Mouse (Mus musculus) hindbrain, embryonic 13.5 days (tissue): ENCODE results near the gene St3gal6. TPM values are rescaled to one million over a fixed set of nuclear protein-coding genes. Genes with fewer than 3 reads are reported as not detected.
"Not testable (repeated sequence)": the region's sequence is repeated elsewhere in the genome, so short reads cannot be mapped to it uniquely, and the experiment has no call there.

ENCODE experiments used
- ATAC-seq: fragments of 200-750 bp; cut with Nextera tagmentation; 2 replicates; pipeline ENCODE4 v1.8.0; 2017; ENCODE audit warnings: moderate TSS enrichment; ENCODE audit not compliant: low FRiP score
- H3K27ac ChIP-seq: fragments of 300-500 bp; sonication (generic); 2 replicates; pipeline ENCODE4 v1.5.1; 2015; ENCODE audit warnings: inconsistent platforms, mild to moderate bottlenecking, moderate library complexity
- H3K27me3 ChIP-seq: fragments of 300-500 bp; sonication (generic); 2 replicates; pipeline ENCODE4 v1.6.1; 2015; ENCODE audit warnings: mild to moderate bottlenecking, inconsistent platforms
- H3K36me3 ChIP-seq: fragments of 300-500 bp; sonication (generic); 2 replicates; pipeline ENCODE4 v1.6.1; 2015; ENCODE audit warnings: mild to moderate bottlenecking, inconsistent platforms
- H3K4me1 ChIP-seq: fragments of 300-500 bp; sonication (generic); replicated peaks from 2 replicates; pipeline ENCODE4 v1.6.1; 2015; ENCODE audit warnings: inconsistent platforms
- H3K4me2 ChIP-seq: fragments of 300-500 bp; sonication (generic); 2 replicates; pipeline ENCODE4 v1.6.1; 2015; ENCODE audit warnings: inconsistent platforms, mild to moderate bottlenecking, moderate library complexity
- H3K4me3 ChIP-seq: fragments of 300-500 bp; sonication (generic); 2 replicates; pipeline ENCODE4 v1.5.1; 2015; ENCODE audit warnings: mild to moderate bottlenecking, inconsistent platforms
- H3K9ac ChIP-seq: fragments of 300-500 bp; sonication (generic); 2 replicates; pipeline ENCODE4 v1.6.1; 2015; ENCODE audit warnings: mild to moderate bottlenecking, inconsistent platforms
- H3K9me3 ChIP-seq: fragments of 300-500 bp; sonication (generic); 2 replicates; pipeline ENCODE4 v1.6.1; 2016; ENCODE audit warnings: inconsistent platforms
- WGBS: fragments of 180-500 bp; shearing (Covaris S2); methylation state at CpG from one replicate; pipeline ENCODE4 v1.1.7; 2015; 5-methylcytosine and 5-hydroxymethylcytosine counted together
- polyA plus RNA-seq: library from polyadenylated mRNA; unstranded; fragments of >200 nt; fragmentation: Nextera tagmentation; extraction: Ambion mirVana; gene quantifications from 2 replicates; pipeline ENCODE4 v1.2.1, GENCODE M21; 2015

The St3gal6 gene
- polyA plus RNA-seq, 1 experiment from 2014 or later = 12.7 TPM

GRCm38 (mm10) chr16:58465412-58465811, 58.6 kb downstream of the St3gal6 start:
- no peak overlapping the region for H3K27ac ChIP-seq
- peaks cover 56% of the 10 kb centered on the region for H3K36me3 ChIP-seq
- no peak overlapping the region for H3K4me3 ChIP-seq
- no peak overlapping the region for H3K4me2 ChIP-seq
- H3K9ac ChIP-seq = no peak overlapping the region
- ATAC-seq = no peak
- no peaks in the 10 kb centered on the region for H3K27me3 ChIP-seq
- no peaks in the 10 kb centered on the region for H3K4me1 ChIP-seq
- no peaks in the 10 kb centered on the region for H3K9me3 ChIP-seq
- 96% methylated on average over 9 of the region's 9 CpGs for WGBS

GRCm38 (mm10) chr16:58464051-58464450, 60.0 kb downstream of the St3gal6 start:
- H3K4me3 ChIP-seq = no peak overlapping the region
- ATAC-seq = no peak
- H3K9me3 ChIP-seq = no peaks in the 10 kb centered on the region
- H3K4me1 ChIP-seq = no peaks in the 10 kb centered on the region
- H3K27ac ChIP-seq = no peak overlapping the region
- no peak overlapping the region for H3K4me2 ChIP-seq
- 96% methylated on average over 14 of the region's 14 CpGs for WGBS
- H3K9ac ChIP-seq = no peak overlapping the region
- peaks cover 66% of the 10 kb centered on the region for H3K36me3 ChIP-seq
- no peaks in the 10 kb centered on the region for H3K27me3 ChIP-seq

GRCm38 (mm10) chr16:58462519-58462918, 61.5 kb downstream of the St3gal6 start:
- H3K4me3 ChIP-seq = no peak overlapping the region
- no peak for ATAC-seq
- 96% methylated on average over 2 of the region's 2 CpGs for WGBS
- no peak overlapping the region for H3K9ac ChIP-seq
- H3K27ac ChIP-seq = no peak overlapping the region
- peaks cover 71% of the 10 kb centered on the region for H3K36me3 ChIP-seq
- no peaks in the 10 kb centered on the region for H3K9me3 ChIP-seq
- no peaks in the 10 kb centered on the region for H3K27me3 ChIP-seq
- H3K4me1 ChIP-seq = no peaks in the 10 kb centered on the region
- H3K4me2 ChIP-seq = no peak overlapping the region

- Histone ChIP-seq H3K9ac (no peak overlapping the region), H3K4me3 (no peak overlapping the region), H3K27me3 (no peaks in the 10 kb centered on the region), H3K36me3 (peaks cover 66% of the 10 kb centered on the region), H3K9me3 (no peaks in the 10 kb centered on the region), H3K4me1 (no peaks in the 10 kb centered on the region), H3K27ac (no peak overlapping the region), H3K4me2 (no peak overlapping the region)
- WGBS = 96% methylated on average over 2 of the region's 2 CpGs
- ATAC-seq = no peak
Measured at GRCm38 (mm10) chr16:58461856-58462518, 62.1 kb downstream of the St3gal6 start.

- Histone ChIP-seq H3K27me3 (no peaks in the 10 kb centered on the region), H3K4me1 (no peaks in the 10 kb centered on the region), H3K4me2 (no peak overlapping the region), H3K9me3 (no peaks in the 10 kb centered on the region), H3K27ac (no peak overlapping the region), H3K36me3 (peaks cover 56% of the 10 kb centered on the region), H3K4me3 (no peak overlapping the region), H3K9ac (no peak overlapping the region)
- WGBS = 92% methylated on average over 10 of the region's 10 CpGs
- ATAC-seq = no peak
Measured at GRCm38 (mm10) chr16:58460386-58460785, 63.7 kb downstream of the St3gal6 start.

- not testable (repeated sequence) for H3K4me1 ChIP-seq, H3K9me3 ChIP-seq, H3K9ac ChIP-seq, H3K4me3 ChIP-seq, ATAC-seq, H3K27ac ChIP-seq, H3K27me3 ChIP-seq, H3K4me2 ChIP-seq
- H3K36me3 ChIP-seq = peaks cover 52% of the 10 kb centered on the region
- 47% methylated on average over 3 of the region's 3 CpGs for WGBS
Measured at GRCm38 (mm10) chr16:58459966-58460365, 64.1 kb downstream of the St3gal6 start.

GRCm38 (mm10) chr16:58456991-58457390, 67.1 kb downstream of the St3gal6 start:
- Histone ChIP-seq H3K36me3 (peaks cover 40% of the 10 kb centered on the region), H3K4me1 (no peaks in the 10 kb centered on the region), H3K9ac (no peak overlapping the region), H3K27ac (no peak overlapping the region), H3K4me3 (no peak overlapping the region), H3K9me3 (no peaks in the 10 kb centered on the region), H3K4me2 (no peak overlapping the region), H3K27me3 (no peaks in the 10 kb centered on the region)
- WGBS = 90% methylated on average over 6 of the region's 6 CpGs
- ATAC-seq = no peak

- H3K9me3 ChIP-seq = no peaks in the 10 kb centered on the region
- 91% methylated on average over 5 of the region's 5 CpGs for WGBS
- no peaks in the 10 kb centered on the region for H3K27me3 ChIP-seq
- no peaks in the 10 kb centered on the region for H3K4me1 ChIP-seq
- no peak overlapping the region for H3K9ac ChIP-seq
- no peak overlapping the region for H3K4me2 ChIP-seq
- no peak for ATAC-seq
- no peak overlapping the region for H3K27ac ChIP-seq
- peaks cover 43% of the 10 kb centered on the region for H3K36me3 ChIP-seq
- no peak overlapping the region for H3K4me3 ChIP-seq
Measured at GRCm38 (mm10) chr16:58456445-58456844, 67.6 kb downstream of the St3gal6 start.

GRCm38 (mm10) chr16:58455118-58455517, 68.9 kb downstream of the St3gal6 start:
- no peak for ATAC-seq
- H3K4me1 ChIP-seq = no peaks in the 10 kb centered on the region
- H3K4me2 ChIP-seq = no peak overlapping the region
- H3K9me3 ChIP-seq = no peaks in the 10 kb centered on the region
- no peak overlapping the region for H3K27ac ChIP-seq
- H3K9ac ChIP-seq = no peak overlapping the region
- no peaks in the 10 kb centered on the region for H3K27me3 ChIP-seq
- H3K36me3 ChIP-seq = peaks cover 37% of the 10 kb centered on the region
- 88% methylated on average over 5 of the region's 5 CpGs for WGBS
- H3K4me3 ChIP-seq = no peak overlapping the region

GRCm38 (mm10) chr16:58454617-58455016, 69.4 kb downstream of the St3gal6 start:
- 81% methylated on average over 8 of the region's 8 CpGs for WGBS
- H3K27me3 ChIP-seq = no peaks in the 10 kb centered on the region
- no peaks in the 10 kb centered on the region for H3K4me1 ChIP-seq
- no peak for ATAC-seq
- H3K4me3 ChIP-seq = no peak overlapping the region
- H3K9me3 ChIP-seq = no peaks in the 10 kb centered on the region
- H3K4me2 ChIP-seq = no peak overlapping the region
- no peak overlapping the region for H3K27ac ChIP-seq
- peaks cover 37% of the 10 kb centered on the region for H3K36me3 ChIP-seq
- H3K9ac ChIP-seq = no peak overlapping the region

- Histone ChIP-seq H3K9me3 (no peaks in the 10 kb centered on the region), H3K27ac (no peak overlapping the region), H3K27me3 (no peaks in the 10 kb centered on the region), H3K4me3 (no peak overlapping the region), H3K9ac (no peak overlapping the region), H3K4me1 (no peaks in the 10 kb centered on the region), H3K36me3 (peaks cover 34% of the 10 kb centered on the region), H3K4me2 (no peak overlapping the region)
- no peak for ATAC-seq
Measured at GRCm38 (mm10) chr16:58453820-58454219, 70.2 kb downstream of the St3gal6 start.

- ATAC-seq = no peak
- H3K27ac ChIP-seq = no peak overlapping the region
Measured at GRCm38 (mm10) chr16:58453138-58453537, 70.9 kb downstream of the St3gal6 start.

GRCm38 (mm10) chr16:58451647-58452046, 72.4 kb downstream of the St3gal6 start:
- H3K9ac ChIP-seq = no peak overlapping the region
- WGBS = 93% methylated on average over 5 of the region's 5 CpGs
- H3K4me1 ChIP-seq = no peaks in the 10 kb centered on the region
- H3K4me3 ChIP-seq = no peak overlapping the region
- H3K4me2 ChIP-seq = no peak overlapping the region
- no peaks in the 10 kb centered on the region for H3K9me3 ChIP-seq
- H3K27me3 ChIP-seq = no peaks in the 10 kb centered on the region
- H3K36me3 ChIP-seq = peaks cover 30% of the 10 kb centered on the region
- no peak overlapping the region for H3K27ac ChIP-seq
- ATAC-seq = no peak

More at GRCm38 (mm10) chr16:58453138-58453537, 70.9 kb downstream of the St3gal6 start:
- no peak overlapping the region for H3K4me3 ChIP-seq
- WGBS = 80% methylated on average over 3 of the region's 3 CpGs
- H3K9me3 ChIP-seq = no peaks in the 10 kb centered on the region
- H3K4me2 ChIP-seq = no peak overlapping the region
- H3K36me3 ChIP-seq = peaks cover 30% of the 10 kb centered on the region
- no peaks in the 10 kb centered on the region for H3K27me3 ChIP-seq
- no peak overlapping the region for H3K9ac ChIP-seq
- H3K4me1 ChIP-seq = no peaks in the 10 kb centered on the region
